Mouse (Mus musculus): ENCODE data around the gene Rdh19. TPM values are rescaled to one million over a fixed set of nuclear protein-coding genes. Genes with fewer than 3 reads are reported as not detected.
A peak's percentile ranks its signal among the peaks of the same experiment; 100 is the strongest.

The Rdh19 gene
- polyA plus RNA-seq, 1 experiment from 2014 or later: not detected

GRCm38 (mm10) chr10:127904718-127905446 lies 55.2 kb downstream of the Rdh19 start:
- Histone ChIP-seq H3K4me2 (no peak overlapping the region; the same call in 1 of the 2 replicates), H3K9ac (no peak overlapping the region), H3K27me3 (no peaks in the 10 kb centered on the region), H3K36me3 (no peaks in the 10 kb centered on the region), H3K4me1 (peaks cover 6% of the 10 kb centered on the region; the same call in 1 of the 2 replicates), H3K4me3 (no peak overlapping the region), H3K9me3 (no peaks in the 10 kb centered on the region), H3K27ac (no peak overlapping the region)
- WGBS: 47% methylated on average over 7 of the region's 7 CpGs
- ATAC-seq (ENCODE audit: borderline replicate concordance, extremely low read depth, low FRiP score, low TSS enrichment): peak; percentile 68; the same call in 1 of the 2 replicates

- Histone ChIP-seq H3K9ac (no peak overlapping the region), H3K36me3 (no peaks in the 10 kb centered on the region), H3K4me3 (no peak overlapping the region), H3K4me2 (no peak overlapping the region), H3K4me1 (peaks cover 6% of the 10 kb centered on the region; the same call in 1 of the 2 replicates), H3K27me3 (no peaks in the 10 kb centered on the region), H3K27ac (no peak overlapping the region), H3K9me3 (no peaks in the 10 kb centered on the region)
- WGBS: 68% methylated on average over 2 of the region's 2 CpGs
- ATAC-seq (ENCODE audit: borderline replicate concordance, extremely low read depth, low FRiP score, low TSS enrichment): no peak
These were observed 56.4 kb downstream of the Rdh19 start for GRCm38 (mm10) chr10:127906138-127906537.

GRCm38 (mm10) chr10:127907386-127907951 lies 57.7 kb downstream of the Rdh19 start:
- Histone ChIP-seq H3K9me3 (no peaks in the 10 kb centered on the region), H3K27me3 (no peaks in the 10 kb centered on the region), H3K27ac (no peak overlapping the region), H3K4me1 (peaks cover 6% of the 10 kb centered on the region; the same call in 1 of the 2 replicates), H3K36me3 (no peaks in the 10 kb centered on the region), H3K4me3 (no peak overlapping the region), H3K9ac (no peak overlapping the region), H3K4me2 (no peak overlapping the region)
- ATAC-seq (ENCODE audit: borderline replicate concordance, extremely low read depth, low FRiP score, low TSS enrichment): no peak

Other genes with a start within 250 kb of the Rdh19 start
- gene Lrp1, start 228.8 kb upstream of the Rdh19 start, polyA plus RNA-seq (2015; fragmentation: Nextera tagmentation; extraction: Ambion mirVana): 72.6 and 73.6 TPM in 2 replicates
- 33.1 and 37.6 TPM in 2 replicates for gene Stat6, start 206.9 kb upstream of the Rdh19 start, polyA plus RNA-seq (2015; fragmentation: Nextera tagmentation; extraction: Ambion mirVana)
- 11.8 TPM in 2 replicates for gene Nemp1, start 183.0 kb upstream of the Rdh19 start, polyA plus RNA-seq (2015; fragmentation: Nextera tagmentation; extraction: Ambion mirVana)
- 14.2 and 15.4 TPM in 2 replicates for gene Nab2, start 181.4 kb upstream of the Rdh19 start, polyA plus RNA-seq (2015; fragmentation: Nextera tagmentation; extraction: Ambion mirVana)
- gene Myo1a, start 144.8 kb upstream of the Rdh19 start, polyA plus RNA-seq (2015; fragmentation: Nextera tagmentation; extraction: Ambion mirVana): 0.20 and 0.34 TPM in 2 replicates
- not detected in 2 replicates for gene Tac2, start 125.5 kb upstream of the Rdh19 start, polyA plus RNA-seq (2015; fragmentation: Nextera tagmentation; extraction: Ambion mirVana)
- 2.9 and 3.1 TPM in 2 replicates for gene Zbtb39, start 110.4 kb upstream of the Rdh19 start, polyA plus RNA-seq (2015; fragmentation: Nextera tagmentation; extraction: Ambion mirVana)
- gene Gpr182, start 98.2 kb upstream of the Rdh19 start, polyA plus RNA-seq (2015; fragmentation: Nextera tagmentation; extraction: Ambion mirVana): 10.4 and 11.8 TPM in 2 replicates
- gene Rdh1, start 90.2 kb upstream of the Rdh19 start, polyA plus RNA-seq (2015; fragmentation: Nextera tagmentation; extraction: Ambion mirVana): not detected in 2 replicates
- gene Rdh16f1, start 90.1 kb upstream of the Rdh19 start, polyA plus RNA-seq (2015; fragmentation: Nextera tagmentation; extraction: Ambion mirVana): 0.15 TPM in 1 of 2 replicates, not detected in the other
- gene Rdh9, start 73.5 kb upstream of the Rdh19 start, polyA plus RNA-seq (2015; fragmentation: Nextera tagmentation; extraction: Ambion mirVana): 0.15 TPM in 1 of 2 replicates, not detected in the other
- gene Rdh16, start 48.8 kb upstream of the Rdh19 start, polyA plus RNA-seq (2015; fragmentation: Nextera tagmentation; extraction: Ambion mirVana): not detected in 2 replicates
- not detected in 2 replicates for gene Rdh16f2, start 16.5 kb downstream of the Rdh19 start, polyA plus RNA-seq (2015; fragmentation: Nextera tagmentation; extraction: Ambion mirVana)
- not detected in 2 replicates for gene Rdh7, start 38.9 kb downstream of the Rdh19 start, polyA plus RNA-seq (2015; fragmentation: Nextera tagmentation; extraction: Ambion mirVana)
- not detected in 2 replicates for gene Sdr9c7, start 48.6 kb downstream of the Rdh19 start, polyA plus RNA-seq (2015; fragmentation: Nextera tagmentation; extraction: Ambion mirVana)
- not detected in 2 replicates for gene Hsd17b6, start 157.7 kb downstream of the Rdh19 start, polyA plus RNA-seq (2015; fragmentation: Nextera tagmentation; extraction: Ambion mirVana)
- gene Prim1, start 165.2 kb downstream of the Rdh19 start, polyA plus RNA-seq (2015; fragmentation: Nextera tagmentation; extraction: Ambion mirVana): 90.2 and 93.0 TPM in 2 replicates
- gene Naca, start 185.6 kb downstream of the Rdh19 start, polyA plus RNA-seq (2015; fragmentation: Nextera tagmentation; extraction: Ambion mirVana): 728 and 741 TPM in 2 replicates
- 550 and 564 TPM in 2 replicates for gene Ptges3, start 209.0 kb downstream of the Rdh19 start, polyA plus RNA-seq (2015; fragmentation: Nextera tagmentation; extraction: Ambion mirVana)
- 2,263 and 2,267 TPM in 2 replicates for gene Atp5b, start 233.3 kb downstream of the Rdh19 start, polyA plus RNA-seq (2015; fragmentation: Nextera tagmentation; extraction: Ambion mirVana)
- 10.6 and 11.0 TPM in 2 replicates for gene Baz2a, start 241.6 kb downstream of the Rdh19 start, polyA plus RNA-seq (2015; fragmentation: Nextera tagmentation; extraction: Ambion mirVana)